In genomic region chr17:35048932-35049440, GRCm38 (mm10) we compare ENCODE assay signal across 10 mouse cellular contexts. TPM values are rescaled to one million over a fixed set of nuclear protein-coding genes. Genes with fewer than 3 reads are reported as not detected.
DNase-seq lines count a peak whose midpoint lies in the region; ATAC-seq and TF ChIP-seq lines count a peak whose summit lies in the region.
"Had no signal": no experiment of that assay in that cellular context is flagged by ENCODE, and none has a peak within 500 bp of the region (broad histone marks: within the 10 kb centered on the region; RNA-seq: fewer than 3 reads in every experiment).

No protein-coding gene starts in this region.

- peak overlapping the region; percentile 72; the same call in 1 of the 2 replicates for H3K4me3 ChIP-seq in forebrain, embryonic 10.5 days
- no peak overlapping the region for H3K4me3 ChIP-seq in forebrain, postnatal 0 days (ENCODE audit: low read depth, low read length)
- H3K4me3 ChIP-seq in midbrain, embryonic 11.5 days (ENCODE audit: low read depth, low read length) = no peak overlapping the region; the same call in 1 of the 2 replicates
- no peak overlapping the region for H3K4me3 ChIP-seq in midbrain, embryonic 14.5 days (replicated peaks; ENCODE audit: low read depth, low read length)
- no peak overlapping the region for H3K4me3 ChIP-seq in intestine, embryonic 15.5 days (replicated peaks)
- H3K4me3 ChIP-seq in neural tube, embryonic 15.5 days (replicated peaks) = no peak overlapping the region

- 73% methylated on average over 5 of the region's 5 CpGs for WGBS in forebrain, embryonic 10.5 days
- WGBS in forebrain, postnatal 0 days = 78% methylated on average over 5 of the region's 5 CpGs
- 66% methylated on average over 5 of the region's 5 CpGs for WGBS in midbrain, embryonic 11.5 days
- WGBS in midbrain, embryonic 14.5 days = 58% methylated on average over 5 of the region's 5 CpGs
- 63% methylated on average over 5 of the region's 5 CpGs for WGBS in intestine, embryonic 15.5 days
- 78% methylated on average over 5 of the region's 5 CpGs for WGBS in neural tube, embryonic 15.5 days

- no peak overlapping the region for H3K9ac ChIP-seq in forebrain, postnatal 0 days
- H3K9ac ChIP-seq in midbrain, embryonic 11.5 days (ENCODE audit: low read length) = no peak overlapping the region
- H3K9ac ChIP-seq in midbrain, embryonic 14.5 days (replicated peaks; ENCODE audit: low read length) = no peak overlapping the region
- no peak overlapping the region for H3K9ac ChIP-seq in intestine, embryonic 15.5 days
- no peak overlapping the region for H3K9ac ChIP-seq in neural tube, embryonic 15.5 days (replicated peaks)

- H3K36me3 ChIP-seq in forebrain, embryonic 10.5 days (replicated peaks) = peaks cover 20% of the 10 kb centered on the region
- 0 out of 2 replicates have a peak, but pooled peaks cover 2% of the 10 kb centered on the region for H3K36me3 ChIP-seq in forebrain, postnatal 0 days (ENCODE audit: insufficient read depth)
- peaks cover 7% of the 10 kb centered on the region for H3K36me3 ChIP-seq in midbrain, embryonic 11.5 days (ENCODE audit: control insufficient read depth, insufficient read depth, low read length)
- H3K36me3 ChIP-seq in midbrain, embryonic 14.5 days (ENCODE audit: control insufficient read depth, insufficient read depth, low read length) = 0 out of 2 replicates have a peak, but pooled peaks cover 3% of the 10 kb centered on the region
- peaks cover 10% of the 10 kb centered on the region for H3K36me3 ChIP-seq in intestine, embryonic 15.5 days
- no peaks in the 10 kb centered on the region for H3K36me3 ChIP-seq in neural tube, embryonic 15.5 days

- DNase-seq in forebrain, embryonic 10.5 days (ENCODE audit: extremely low spot score, low spot score) = no peak
- no peak for DNase-seq in forebrain, postnatal 0 days
- no peak for DNase-seq in midbrain, embryonic 11.5 days (ENCODE audit: low spot score, missing footprints)
- DNase-seq in midbrain, embryonic 14.5 days = no peak
- DNase-seq in cerebellum, adult 9-11 months = no peak

- H3K4me2 ChIP-seq in forebrain, postnatal 0 days (ENCODE audit: low read depth) = no peak overlapping the region
- H3K4me2 ChIP-seq in midbrain, embryonic 11.5 days = peak overlapping the region; percentile 68; the same call in 1 of the 2 replicates
- no peak overlapping the region for H3K4me2 ChIP-seq in midbrain, embryonic 14.5 days (ENCODE audit: low read length)
- peak overlapping the region; percentile 99 for H3K4me2 ChIP-seq in intestine, embryonic 15.5 days (replicated peaks)
- H3K4me2 ChIP-seq in neural tube, embryonic 15.5 days = no peak overlapping the region

- peak overlapping the region; percentile 98 for H3K27ac ChIP-seq in forebrain, embryonic 10.5 days
- no peak overlapping the region for H3K27ac ChIP-seq in forebrain, postnatal 0 days (ENCODE audit: low read depth, low read length)
- peak overlapping the region; percentile 90; the same call in 1 of the 2 replicates for H3K27ac ChIP-seq in midbrain, embryonic 11.5 days (ENCODE audit: low read depth, low read length)
- no peak overlapping the region for H3K27ac ChIP-seq in midbrain, embryonic 14.5 days (replicated peaks; ENCODE audit: low read depth, low read length)
- H3K27ac ChIP-seq in intestine, embryonic 15.5 days = peak overlapping the region; percentile 100
- peak overlapping the region; percentile 82 for H3K27ac ChIP-seq in neural tube, embryonic 15.5 days (replicated peaks)

- TF ChIP-seq CTCF in forebrain, postnatal 0 days (IDR thresholded peaks at IDR 0.05; ENCODE audit: low read depth) = no peak

- H3K4me1 ChIP-seq in forebrain, embryonic 10.5 days = peaks cover 83% of the 10 kb centered on the region
- peaks cover 12% of the 10 kb centered on the region; the same call in 1 of the 2 replicates for H3K4me1 ChIP-seq in forebrain, postnatal 0 days (ENCODE audit: insufficient read depth)
- peaks cover 52% of the 10 kb centered on the region for H3K4me1 ChIP-seq in midbrain, embryonic 11.5 days (ENCODE audit: control insufficient read depth, insufficient read depth, low read length)
- peaks cover 36% of the 10 kb centered on the region for H3K4me1 ChIP-seq in midbrain, embryonic 14.5 days (ENCODE audit: control insufficient read depth, insufficient read depth, low read length)
- peaks cover 40% of the 10 kb centered on the region for H3K4me1 ChIP-seq in intestine, embryonic 15.5 days (replicated peaks)
- peaks cover 51% of the 10 kb centered on the region for H3K4me1 ChIP-seq in neural tube, embryonic 15.5 days

- peaks cover 3% of the 10 kb centered on the region; the same call in 1 of the 2 replicates for H3K9me3 ChIP-seq in forebrain, embryonic 10.5 days
- H3K9me3 ChIP-seq in forebrain, postnatal 0 days (ENCODE audit: low read length) = no peaks in the 10 kb centered on the region
- no peaks in the 10 kb centered on the region for H3K9me3 ChIP-seq in midbrain, embryonic 11.5 days (ENCODE audit: control insufficient read depth, low read length)
- H3K9me3 ChIP-seq in midbrain, embryonic 14.5 days (ENCODE audit: control insufficient read depth, low read length) = no peaks in the 10 kb centered on the region
- H3K9me3 ChIP-seq in intestine, embryonic 15.5 days = 0 out of 2 replicates have a peak, but pooled peaks cover 2% of the 10 kb centered on the region
- H3K9me3 ChIP-seq in neural tube, embryonic 15.5 days (replicated peaks) = no peaks in the 10 kb centered on the region

- no peak for ATAC-seq in forebrain, postnatal 0 days
- ATAC-seq in midbrain, embryonic 11.5 days (ENCODE audit: low FRiP score) = no peak
- ATAC-seq in midbrain, embryonic 14.5 days (ENCODE audit: low FRiP score, low TSS enrichment) = no peak
- no peak for ATAC-seq in intestine, embryonic 15.5 days
- no peak for ATAC-seq in neural tube, embryonic 15.5 days (ENCODE audit: low FRiP score)
- ATAC-seq in inflammation-experienced regulatory T-cells, adult 6 months = no peak

- H3K27me3 ChIP-seq in forebrain, embryonic 10.5 days (ENCODE audit: poor library complexity, severe bottlenecking) = no peaks in the 10 kb centered on the region
- no peaks in the 10 kb centered on the region for H3K27me3 ChIP-seq in forebrain, postnatal 0 days (ENCODE audit: insufficient read depth, low read length)
- no peaks in the 10 kb centered on the region for H3K27me3 ChIP-seq in midbrain, embryonic 11.5 days (ENCODE audit: control insufficient read depth, insufficient read depth, low read length)
- H3K27me3 ChIP-seq in midbrain, embryonic 14.5 days (ENCODE audit: control insufficient read depth, insufficient read depth, low read length) = no peaks in the 10 kb centered on the region
- no peaks in the 10 kb centered on the region for H3K27me3 ChIP-seq in intestine, embryonic 15.5 days (replicated peaks)
- H3K27me3 ChIP-seq in neural tube, embryonic 15.5 days (replicated peaks) = no peaks in the 10 kb centered on the region

RNA-seq across cellular contexts. Expression of gene Clic1, which starts 0.8 kb away (rescaled TPM):
- 174 and 179 TPM in 2 replicates for polyA plus RNA-seq in forebrain, embryonic 10.5 days (2016; fragmentation: Nextera tagmentation; extraction: Ambion mirVana)
- 26.8 and 29.3 TPM in 2 replicates for total RNA-seq in forebrain, postnatal 0 days (2014; rRNA removed)
- polyA plus RNA-seq in forebrain, postnatal 0 days (2015; fragmentation: Nextera tagmentation; extraction: Ambion mirVana) = 47.9 and 50.5 TPM in 2 replicates
- polyA plus RNA-seq in midbrain, embryonic 11.5 days (2014; fragmentation: Nextera tagmentation; extraction: Ambion mirVana) = 73.8 and 83.9 TPM in 2 replicates
- 17.7 and 22.8 TPM in 2 replicates for polyA plus RNA-seq in midbrain, embryonic 14.5 days (2014; fragmentation: Nextera tagmentation; extraction: Ambion mirVana)
- 385 and 387 TPM in 2 replicates for polyA plus RNA-seq in intestine, embryonic 15.5 days (2015; fragmentation: Nextera tagmentation; extraction: Ambion mirVana)
- 76.6 and 156 TPM in 2 replicates for polyA plus RNA-seq in neural tube, embryonic 15.5 days (2015; fragmentation: Nextera tagmentation; extraction: Ambion mirVana)
- 100 to 1,000 TPM; 487 to 766 (median 514) TPM for polyA plus RNA-seq in inflammation-experienced regulatory T-cells, adult 6 months (2017; shearing (Covaris generic))

RNA-seq across cellular contexts. Expression of gene Msh5, which starts 2.4 kb away (rescaled TPM):
- polyA plus RNA-seq in forebrain, embryonic 10.5 days (2016; fragmentation: Nextera tagmentation; extraction: Ambion mirVana) = 4.3 and 5.1 TPM in 2 replicates
- 1.3 and 2.2 TPM in 2 replicates for total RNA-seq in forebrain, postnatal 0 days (2014; rRNA removed)
- polyA plus RNA-seq in forebrain, postnatal 0 days (2015; fragmentation: Nextera tagmentation; extraction: Ambion mirVana) = 1.1 and 1.3 TPM in 2 replicates
- polyA plus RNA-seq in midbrain, embryonic 11.5 days (2014; fragmentation: Nextera tagmentation; extraction: Ambion mirVana) = 5.0 and 5.2 TPM in 2 replicates
- polyA plus RNA-seq in midbrain, embryonic 14.5 days (2014; fragmentation: Nextera tagmentation; extraction: Ambion mirVana) = 2.1 and 2.8 TPM in 2 replicates
- 3.0 and 3.1 TPM in 2 replicates for polyA plus RNA-seq in intestine, embryonic 15.5 days (2015; fragmentation: Nextera tagmentation; extraction: Ambion mirVana)
- 2.0 and 3.3 TPM in 2 replicates for polyA plus RNA-seq in neural tube, embryonic 15.5 days (2015; fragmentation: Nextera tagmentation; extraction: Ambion mirVana)
- 1 to 10 TPM; 1.3 to 1.4 (median 1.4) TPM for polyA plus RNA-seq in inflammation-experienced regulatory T-cells, adult 6 months (2017; shearing (Covaris generic))

RNA-seq across cellular contexts. Expression of gene Ddah2, which starts 9.8 kb away (rescaled TPM):
- polyA plus RNA-seq in forebrain, embryonic 10.5 days (2016; fragmentation: Nextera tagmentation; extraction: Ambion mirVana) = 414 and 441 TPM in 2 replicates
- 167 and 220 TPM in 2 replicates for total RNA-seq in forebrain, postnatal 0 days (2014; rRNA removed)
- polyA plus RNA-seq in forebrain, postnatal 0 days (2015; fragmentation: Nextera tagmentation; extraction: Ambion mirVana) = 261 and 299 TPM in 2 replicates
- 614 and 653 TPM in 2 replicates for polyA plus RNA-seq in midbrain, embryonic 11.5 days (2014; fragmentation: Nextera tagmentation; extraction: Ambion mirVana)
- 375 and 392 TPM in 2 replicates for polyA plus RNA-seq in midbrain, embryonic 14.5 days (2014; fragmentation: Nextera tagmentation; extraction: Ambion mirVana)
- 185 and 190 TPM in 2 replicates for polyA plus RNA-seq in intestine, embryonic 15.5 days (2015; fragmentation: Nextera tagmentation; extraction: Ambion mirVana)
- 244 and 261 TPM in 2 replicates for polyA plus RNA-seq in neural tube, embryonic 15.5 days (2015; fragmentation: Nextera tagmentation; extraction: Ambion mirVana)
- polyA plus RNA-seq in inflammation-experienced regulatory T-cells, adult 6 months (2017; shearing (Covaris generic)) = 1 to 10 TPM in 2 of 3 experiments, under 1 TPM in 1; 0.91 to 3.0 (median 1.3) TPM

RNA-seq across cellular contexts. Expression of gene Ly6g6c, which starts 16.2 kb away (rescaled TPM):
- 0.25 TPM in 1 of 2 replicates, not detected in the other for polyA plus RNA-seq in forebrain, embryonic 10.5 days (2016; fragmentation: Nextera tagmentation; extraction: Ambion mirVana)
- total RNA-seq in forebrain, postnatal 0 days (2014; rRNA removed) = not detected in 2 replicates
- polyA plus RNA-seq in forebrain, postnatal 0 days (2015; fragmentation: Nextera tagmentation; extraction: Ambion mirVana) = not detected in 2 replicates
- polyA plus RNA-seq in midbrain, embryonic 11.5 days (2014; fragmentation: Nextera tagmentation; extraction: Ambion mirVana) = not detected in 2 replicates
- polyA plus RNA-seq in midbrain, embryonic 14.5 days (2014; fragmentation: Nextera tagmentation; extraction: Ambion mirVana) = not detected in 2 replicates
- not detected in 2 replicates for polyA plus RNA-seq in intestine, embryonic 15.5 days (2015; fragmentation: Nextera tagmentation; extraction: Ambion mirVana)
- 0.19 TPM in 1 of 2 replicates, not detected in the other for polyA plus RNA-seq in neural tube, embryonic 15.5 days (2015; fragmentation: Nextera tagmentation; extraction: Ambion mirVana)
- not detected for polyA plus RNA-seq in inflammation-experienced regulatory T-cells, adult 6 months (2017; shearing (Covaris generic))
- total RNA-seq: adrenal gland, adult 2 months; left cerebral cortex, postnatal 10 days had no signal
- polyA plus RNA-seq: adrenal gland, adult 2 months had no signal

RNA-seq across cellular contexts. Expression of gene Mpig6b, which starts 17.0 kb away (rescaled TPM):
- polyA plus RNA-seq in forebrain, embryonic 10.5 days (2016; fragmentation: Nextera tagmentation; extraction: Ambion mirVana) = 0.59 and 0.72 TPM in 2 replicates
- total RNA-seq in forebrain, postnatal 0 days (2014; rRNA removed) = not detected in 2 replicates
- 0.08 TPM in 2 replicates for polyA plus RNA-seq in forebrain, postnatal 0 days (2015; fragmentation: Nextera tagmentation; extraction: Ambion mirVana)
- polyA plus RNA-seq in midbrain, embryonic 11.5 days (2014; fragmentation: Nextera tagmentation; extraction: Ambion mirVana) = 0.76 and 0.89 TPM in 2 replicates
- 0.11 and 0.21 TPM in 2 replicates for polyA plus RNA-seq in midbrain, embryonic 14.5 days (2014; fragmentation: Nextera tagmentation; extraction: Ambion mirVana)
- 0.23 and 0.35 TPM in 2 replicates for polyA plus RNA-seq in intestine, embryonic 15.5 days (2015; fragmentation: Nextera tagmentation; extraction: Ambion mirVana)
- 0.17 and 0.24 TPM in 2 replicates for polyA plus RNA-seq in neural tube, embryonic 15.5 days (2015; fragmentation: Nextera tagmentation; extraction: Ambion mirVana)
- not detected for polyA plus RNA-seq in inflammation-experienced regulatory T-cells, adult 6 months (2017; shearing (Covaris generic))
- total RNA-seq: adrenal gland, adult 2 months; left cerebral cortex, postnatal 10 days had no signal

Comparison
In these comparisons a context has a peak if more than half of its experiments do, and no peak if none do; other contexts are left out.
1. H3K27ac ChIP-seq: peak in forebrain, embryonic 10.5 days (single experiment), midbrain, embryonic 11.5 days (single experiment), intestine, embryonic 15.5 days (single experiment) and neural tube, embryonic 15.5 days (single experiment); none in forebrain, postnatal 0 days (single experiment) and midbrain, embryonic 14.5 days (single experiment).
2. H3K4me2 ChIP-seq: peak in midbrain, embryonic 11.5 days (single experiment) and intestine, embryonic 15.5 days (single experiment); none in forebrain, postnatal 0 days (single experiment), midbrain, embryonic 14.5 days (single experiment) and neural tube, embryonic 15.5 days (single experiment).
3. RNA of gene Ddah2, which starts 9.8 kb away (polyA plus RNA-seq): 614 to 653 TPM in midbrain, embryonic 11.5 days, 414 to 441 TPM in forebrain, embryonic 10.5 days, 375 to 392 TPM in midbrain, embryonic 14.5 days, 244 to 261 TPM in neural tube, embryonic 15.5 days, 261 to 299 TPM in forebrain, postnatal 0 days and 185 to 190 TPM in intestine, embryonic 15.5 days; 0.91 to 3.0 TPM in inflammation-experienced regulatory T-cells, adult 6 months; every median in the first group is over 10 times any median in the second.